Mouse (Mus musculus) bone marrow, adult 2 months (tissue): ENCODE data around the gene Dlg2. TPM values are rescaled to one million over a fixed set of nuclear protein-coding genes. Genes with fewer than 3 reads are reported as not detected.

ENCODE experiments used
- H3K27ac ChIP-seq: fragments of 200-500 bp; 2 replicates; pipeline ENCODE4 v1.5.1; 2012; ENCODE audit warnings: low read depth, mild to moderate bottlenecking, control low read depth, inconsistent platforms, low read length; ENCODE audit not compliant: control insufficient read depth, poor library complexity, insufficient read depth
- H3K4me1 ChIP-seq: fragments of 200-500 bp; 2 replicates; pipeline ENCODE4 v1.6.1; 2011; ENCODE audit warnings: low read length; ENCODE audit not compliant: control insufficient read depth, insufficient read depth
- H3K4me3 ChIP-seq: fragments of 200-500 bp; replicated peaks from 2 replicates; pipeline ENCODE3; 2011; ENCODE audit warnings: mild to moderate bottlenecking, low read depth, low read length, control low read depth; ENCODE audit not compliant: control insufficient read depth
- CTCF ChIP-seq: fragments of 200-500 bp; IDR thresholded peaks from 2 replicates; pipeline ENCODE4 v1.5.1; 2011; ENCODE audit warnings: low read length, control low read depth; ENCODE audit not compliant: control insufficient read depth, insufficient read depth
- POLR2A ChIP-seq: fragments of 200-500 bp; IDR thresholded peaks from 2 replicates; pipeline ENCODE4 v1.6.1; 2011; ENCODE audit warnings: low read depth, mild to moderate bottlenecking, control low read depth, low read length, borderline replicate concordance; ENCODE audit not compliant: control insufficient read depth
- WGBS: fragments of 180-500 bp; shearing (Covaris S2); methylation state at CpG from one replicate; pipeline ENCODE4 v1.1.7; 2018; 5-methylcytosine and 5-hydroxymethylcytosine counted together
- polyA plus RNA-seq: library from polyadenylated mRNA; stranded (reverse); fragments of >200 nt; gene quantifications from 2 replicates; pipeline ENCODE4 v1.2.4, GENCODE M21; 2011; ENCODE audit warnings: low replicate concordance; ENCODE audit not compliant: missing spikeins, insufficient read depth, insufficient read length

Gene Dlg2
- polyA plus RNA-seq, 1 experiment = 11.7 TPM

DNA sequence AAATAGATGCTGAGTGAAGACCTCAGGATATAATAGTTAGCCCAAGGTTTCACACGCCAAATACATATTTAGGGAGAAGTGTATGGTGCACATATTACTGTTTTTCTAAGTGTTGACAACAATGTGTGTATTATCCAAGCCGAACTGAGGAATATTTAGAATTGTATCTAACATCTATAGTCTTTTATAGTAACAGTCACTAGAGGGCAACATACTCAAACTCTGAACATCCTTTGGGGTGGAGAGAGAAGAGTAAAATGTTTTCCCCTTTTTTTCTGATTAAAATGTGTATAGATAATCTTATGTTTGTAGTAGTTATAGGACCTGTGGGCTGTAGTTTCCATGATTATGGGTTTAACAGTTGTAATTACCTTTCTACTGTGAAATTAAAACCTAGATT lies 1629.0 kb downstream of the Dlg2 start:
- H3K27ac ChIP-seq = no peak overlapping the region
- H3K4me1 ChIP-seq = no peaks in the 10 kb centered on the region
- TF ChIP-seq CTCF = no peak
- no peak for TF ChIP-seq POLR2A
- 32% methylated on average over 2 of the region's 2 CpGs for WGBS
- H3K4me3 ChIP-seq = no peak overlapping the region

DNA sequence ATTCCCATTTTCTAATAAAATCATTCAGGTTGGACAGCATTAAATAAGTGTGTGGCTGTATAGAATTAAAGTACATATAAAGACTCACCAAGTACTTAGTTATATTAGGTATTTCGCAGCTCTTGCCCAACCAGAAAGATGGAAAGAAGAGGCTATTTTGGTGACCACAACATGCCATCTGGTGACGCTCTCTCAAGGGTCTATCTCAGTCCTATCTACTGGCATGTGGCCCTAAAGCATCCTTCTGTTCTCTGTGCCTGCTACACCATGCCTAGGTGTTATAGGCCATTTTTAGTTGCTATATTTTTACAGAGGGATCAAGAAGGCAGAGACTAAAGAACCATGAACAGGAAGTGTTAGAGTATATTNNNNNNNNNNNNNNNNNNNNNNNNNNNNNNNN lies 1629.5 kb downstream of the Dlg2 start:
- H3K4me1 ChIP-seq = no peaks in the 10 kb centered on the region
- H3K27ac ChIP-seq = no peak overlapping the region
- H3K4me3 ChIP-seq = no peak overlapping the region
- TF ChIP-seq POLR2A (no peak), CTCF (no peak)
- 58% methylated on average over 2 of the region's 2 CpGs for WGBS

DNA sequence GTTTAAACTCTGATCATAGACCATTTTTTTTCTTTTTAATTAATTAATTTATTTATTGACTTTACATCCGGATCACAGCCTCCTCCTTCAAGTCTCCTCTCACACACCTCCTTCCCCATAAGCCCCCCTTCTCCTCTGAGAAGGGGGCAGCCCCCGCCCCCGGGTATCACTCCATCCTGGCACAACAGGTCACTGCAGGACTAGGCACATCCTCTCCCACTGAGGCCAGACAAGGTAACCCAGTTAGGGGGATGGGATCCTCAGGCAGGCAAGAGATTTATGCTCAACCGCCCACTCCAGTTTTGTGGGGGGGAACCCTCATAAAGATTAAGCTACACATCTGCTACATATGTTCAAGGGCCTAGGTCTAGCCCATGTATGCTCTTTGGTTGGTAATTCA lies 1636.6 kb downstream of the Dlg2 start:
- Histone ChIP-seq H3K4me3 (no peak overlapping the region), H3K4me1 (no peaks in the 10 kb centered on the region), H3K27ac (no peak overlapping the region)
- 75% methylated on average over 4 of the region's 4 CpGs for WGBS
- TF ChIP-seq POLR2A (no peak), CTCF (no peak)

DNA sequence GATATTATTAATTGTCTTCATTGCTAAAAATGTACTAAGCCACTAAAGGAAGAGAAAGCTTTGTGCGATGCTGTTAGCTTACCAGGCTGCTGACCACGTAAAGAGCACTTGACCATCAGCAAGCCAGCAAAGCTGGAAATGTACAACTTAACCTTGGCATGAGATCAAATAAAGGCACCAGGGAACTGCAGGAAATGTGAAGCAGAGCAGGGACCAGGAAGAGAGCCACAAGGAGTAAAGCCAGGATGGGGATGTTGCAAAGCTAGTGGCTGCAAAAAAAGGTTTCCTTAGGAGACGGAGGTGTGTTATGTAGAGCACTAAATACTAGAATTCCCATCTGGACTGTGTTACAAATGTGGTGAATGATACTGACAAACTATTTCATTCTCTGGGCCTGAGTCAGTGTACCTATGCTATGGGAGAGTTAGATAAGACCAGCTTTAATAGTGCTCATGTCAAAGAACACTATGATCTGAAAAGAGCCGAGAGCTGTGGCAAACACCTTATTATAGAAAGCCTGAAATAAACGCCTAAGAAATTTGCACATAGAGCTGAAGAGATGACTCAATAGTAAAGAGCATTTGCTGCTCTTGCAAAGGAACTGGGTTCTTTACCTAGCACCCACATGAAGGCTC lies 1638.9 kb downstream of the Dlg2 start:
- H3K27ac ChIP-seq = no peak overlapping the region
- H3K4me3 ChIP-seq = no peak overlapping the region
- no peaks in the 10 kb centered on the region for H3K4me1 ChIP-seq
- WGBS = 84% methylated on average over 5 of the region's 5 CpGs
- TF ChIP-seq POLR2A (no peak), CTCF (no peak)

DNA sequence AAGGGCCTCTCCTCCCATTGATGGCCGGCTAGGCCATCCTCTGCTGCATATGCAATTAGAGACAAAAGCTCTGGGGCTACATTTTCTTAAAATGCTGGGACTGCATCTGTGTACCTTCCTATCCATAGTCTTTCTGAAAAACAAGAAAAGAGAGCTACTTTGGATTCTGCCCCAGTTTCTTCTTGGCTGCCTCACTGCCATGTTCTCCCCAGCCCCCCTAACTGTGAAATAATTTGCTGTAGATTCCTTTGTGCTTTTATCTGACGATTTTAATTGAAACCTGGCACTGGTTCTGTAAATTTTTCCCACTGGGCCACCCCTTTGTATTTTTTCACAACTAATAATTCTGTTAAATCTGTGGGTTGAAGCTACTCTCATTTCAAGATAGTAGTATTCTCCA lies 1646.8 kb downstream of the Dlg2 start:
- H3K4me3 ChIP-seq = no peak overlapping the region
- 57% methylated on average over 2 of the region's 2 CpGs for WGBS
- H3K27ac ChIP-seq = no peak overlapping the region
- no peaks in the 10 kb centered on the region for H3K4me1 ChIP-seq
- TF ChIP-seq CTCF (no peak), POLR2A (no peak)

DNA sequence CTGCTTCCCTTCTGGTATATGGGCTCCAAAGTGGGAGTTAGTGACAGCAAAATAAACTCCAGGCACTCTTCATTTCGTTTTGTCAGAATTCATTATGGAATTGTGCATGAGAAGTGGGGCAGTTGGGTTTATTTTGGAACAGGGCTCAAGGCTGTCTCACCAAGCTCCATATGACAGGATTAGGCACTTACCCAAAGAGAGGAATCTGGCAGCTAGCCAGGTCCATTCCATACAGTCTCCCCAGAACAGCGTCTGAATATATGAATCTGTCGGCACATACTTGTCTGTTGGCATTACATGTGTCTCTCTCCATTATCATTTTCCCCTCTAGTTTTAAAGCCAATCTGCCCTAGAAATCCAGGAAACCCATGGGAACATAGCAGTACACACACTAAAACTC lies 1649.4 kb downstream of the Dlg2 start:
- WGBS = 73% methylated on average over 3 of the region's 3 CpGs
- Histone ChIP-seq H3K4me3 (no peak overlapping the region), H3K4me1 (no peaks in the 10 kb centered on the region), H3K27ac (no peak overlapping the region)
- TF ChIP-seq CTCF = no peak
- no peak for TF ChIP-seq POLR2A

DNA sequence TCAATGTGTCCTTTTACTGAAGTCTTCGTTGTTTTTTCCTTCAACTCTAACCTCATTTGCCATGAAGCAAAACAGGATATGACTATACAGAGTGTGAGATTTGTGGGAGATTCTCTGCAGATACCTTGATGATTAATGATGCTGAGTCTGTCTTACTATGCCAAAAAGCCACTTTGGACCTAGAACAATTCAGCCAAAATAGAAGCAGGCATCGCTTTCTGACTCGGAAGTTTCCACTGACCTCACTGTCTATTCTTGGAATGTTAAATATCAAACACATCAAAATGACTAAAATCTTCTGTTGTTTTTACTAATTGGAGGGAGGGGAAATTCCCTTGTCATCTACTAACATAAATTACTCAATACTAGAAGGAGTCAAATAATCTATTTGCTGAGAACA lies 1657.8 kb downstream of the Dlg2 start:
- no peak overlapping the region for H3K27ac ChIP-seq
- no peak for TF ChIP-seq CTCF
- TF ChIP-seq POLR2A = no peak
- H3K4me1 ChIP-seq = no peaks in the 10 kb centered on the region
- H3K4me3 ChIP-seq = no peak overlapping the region
- WGBS = 81% methylated on average over 3 of the region's 3 CpGs

DNA sequence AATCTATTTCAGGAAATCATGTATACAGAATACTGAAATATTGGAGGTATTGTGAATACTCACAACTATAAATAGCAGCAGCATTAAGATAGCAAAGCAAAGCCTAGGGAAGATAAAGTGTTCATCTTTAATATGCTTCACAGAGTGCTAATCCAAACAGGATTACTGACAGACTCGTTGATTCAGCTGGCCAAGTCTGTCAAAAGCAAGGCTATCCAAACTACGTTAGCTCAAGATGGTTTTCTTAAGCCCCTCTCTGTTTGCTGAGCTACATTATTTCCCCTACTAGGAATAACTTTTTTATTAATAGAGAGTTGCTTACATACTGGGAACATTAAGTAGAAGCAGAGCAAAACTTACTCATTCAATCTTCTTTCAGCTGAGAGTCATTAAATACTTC lies 1659.2 kb downstream of the Dlg2 start:
- Histone ChIP-seq H3K4me1 (no peaks in the 10 kb centered on the region), H3K4me3 (no peak overlapping the region), H3K27ac (no peak overlapping the region)
- WGBS = 67% methylated on average over 2 of the region's 2 CpGs
- TF ChIP-seq POLR2A (no peak), CTCF (no peak)

DNA sequence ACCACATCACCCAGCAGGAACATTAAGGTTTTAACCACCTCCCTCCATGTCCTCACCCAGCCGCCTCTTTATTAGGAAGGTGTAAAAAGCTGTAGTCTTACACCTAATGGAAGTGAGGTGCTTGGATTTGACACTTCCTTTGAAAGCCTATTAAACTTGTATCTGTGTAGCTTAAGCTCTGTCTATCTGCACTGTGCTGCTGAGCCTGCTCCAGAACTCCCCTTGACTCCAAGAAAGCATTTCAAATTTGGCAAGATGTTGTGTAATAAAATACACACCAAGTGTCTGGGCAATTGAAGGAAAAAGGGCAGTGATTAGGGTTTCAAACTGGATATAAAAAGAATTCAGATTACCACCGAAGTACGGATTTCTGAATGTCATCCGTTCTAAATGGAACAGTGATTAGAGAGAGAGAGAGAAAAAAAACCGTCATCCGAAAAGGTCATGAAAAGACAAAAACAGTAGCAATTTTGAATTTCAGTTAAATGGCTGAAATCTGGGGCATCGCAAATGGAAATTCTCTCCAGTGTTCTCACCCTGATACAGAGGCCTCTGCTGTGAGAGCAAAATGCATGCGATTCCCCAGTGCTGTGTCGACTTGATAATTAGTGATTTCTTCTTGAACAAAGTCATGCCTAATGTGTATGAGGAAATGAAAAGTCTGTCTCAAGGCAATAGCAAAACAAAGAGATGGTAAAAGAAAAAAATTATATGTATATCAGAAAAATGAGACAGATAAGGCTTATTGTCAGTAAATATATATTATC lies 1663.8 kb downstream of the Dlg2 start:
- TF ChIP-seq POLR2A (no peak), CTCF (no peak)
- no peaks in the 10 kb centered on the region for H3K4me1 ChIP-seq
- H3K4me3 ChIP-seq = no peak overlapping the region
- WGBS = 81% methylated on average over 9 of the region's 9 CpGs
- no peak overlapping the region for H3K27ac ChIP-seq
